Mouse (Mus musculus) forebrain, embryonic 14.5 days (tissue): Measurements from ENCODE around the gene Smpd3. TPM values are rescaled to one million over a fixed set of nuclear protein-coding genes. Genes with fewer than 3 reads are reported as not detected.
"Not testable (repeated sequence)": the region's sequence is repeated elsewhere in the genome, so short reads cannot be mapped to it uniquely, and the experiment has no call there.

Experiments
- ATAC-seq: fragments of 200-750 bp; cut with Nextera tagmentation; 2 replicates; pipeline ENCODE4 v1.8.0; 2017; ENCODE audit warnings: mild to moderate bottlenecking, moderate library complexity
- DNase-seq: peaks from one replicate; pipeline ENCODE4 v3.0.0-alpha.2; 2015; ENCODE audit warnings: low spot score
- H3K27ac ChIP-seq: fragments of 300-500 bp; sonication (generic); 2 replicates; pipeline ENCODE4 v1.5.1; 2014; ENCODE audit warnings: low read depth, mild to moderate bottlenecking, control low read depth, low read length, moderate library complexity
- H3K27me3 ChIP-seq: fragments of 300-500 bp; sonication (generic); replicated peaks from 2 replicates; pipeline ENCODE4 v1.6.1; 2014; ENCODE audit warnings: low read length, control low read depth, mixed read lengths; ENCODE audit not compliant: control insufficient read depth, insufficient read depth
- H3K36me3 ChIP-seq: fragments of 300-500 bp; sonication (generic); 2 replicates; pipeline ENCODE4 v1.6.1; 2014; ENCODE audit warnings: low read length, control low read depth; ENCODE audit not compliant: control insufficient read depth, insufficient read depth
- H3K4me1 ChIP-seq: fragments of 300-500 bp; sonication (generic); 2 replicates; pipeline ENCODE4 v1.6.1; 2014; ENCODE audit warnings: antibody characterized with exemption, low read length, control low read depth; ENCODE audit not compliant: control insufficient read depth, insufficient read depth
- H3K4me2 ChIP-seq: fragments of 300-500 bp; sonication (generic); 2 replicates; pipeline ENCODE4 v1.6.1; 2014; ENCODE audit warnings: mild to moderate bottlenecking, control low read depth, low read length
- H3K4me3 ChIP-seq: fragments of 300-500 bp; sonication (generic); 2 replicates; pipeline ENCODE4 v1.5.1; 2014; ENCODE audit warnings: low read depth, low read length, control low read depth
- H3K9ac ChIP-seq: fragments of 300-500 bp; sonication (generic); 2 replicates; pipeline ENCODE4 v1.6.1; 2014; ENCODE audit warnings: mild to moderate bottlenecking, low read length, control low read depth, moderate library complexity
- H3K9me3 ChIP-seq: fragments of 300-500 bp; sonication (generic); replicated peaks from 2 replicates; pipeline ENCODE4 v1.6.1; 2016; ENCODE audit warnings: low read length, control low read depth, mixed read lengths; ENCODE audit not compliant: control insufficient read depth
- WGBS: fragments of 180-500 bp; shearing (Covaris S2); extraction: QIAGEN DNeasy Blood & Tissue Kit; methylation state at CpG from one replicate; pipeline ENCODE4 v1.1.7; 2014; 5-methylcytosine and 5-hydroxymethylcytosine counted together
- polyA plus RNA-seq: library from polyadenylated mRNA; unstranded; fragments of >200 nt; fragmentation: Nextera tagmentation; extraction: Ambion mirVana; gene quantifications from 2 replicates; pipeline ENCODE4 v1.2.1, GENCODE M21; 2014

Smpd3 gene
- polyA plus RNA-seq, 1 experiment from 2014 or later, result 24.2 TPM

GRCm38 (mm10) chr8:106306711-106307248, 31.0 kb downstream of the Smpd3 start:
- H3K27me3 ChIP-seq, H3K9me3 ChIP-seq, H3K4me2 ChIP-seq, H3K27ac ChIP-seq, H3K4me3 ChIP-seq, H3K4me1 ChIP-seq, ATAC-seq, H3K36me3 ChIP-seq, DNase-seq, H3K9ac ChIP-seq: not testable (repeated sequence)
- WGBS, result 60% methylated on average over 2 of the region's 2 CpGs

GRCm38 (mm10) chr8:106306076-106306475, 31.7 kb downstream of the Smpd3 start:
- Histone ChIP-seq H3K9me3 (no peaks in the 10 kb centered on the region), H3K27me3 (no peaks in the 10 kb centered on the region), H3K9ac (no peak overlapping the region), H3K27ac (no peak overlapping the region), H3K4me2 (no peak overlapping the region), H3K4me1 (peaks cover 4% of the 10 kb centered on the region), H3K4me3 (no peak overlapping the region), H3K36me3 (no peaks in the 10 kb centered on the region)
- no peak for ATAC-seq
- WGBS, result 85% methylated on average over 1 of the region's 1 CpGs
- no peak for DNase-seq

- H3K4me1 ChIP-seq, result peaks cover 10% of the 10 kb centered on the region
- H3K27me3 ChIP-seq, result no peaks in the 10 kb centered on the region
- H3K27ac ChIP-seq, result no peak overlapping the region
- ATAC-seq (no peak), DNase-seq (no peak)
- whole genome bisulfite sequencing, result 95% methylated on average over 3 of the region's 3 CpGs
- H3K9ac ChIP-seq, result no peak overlapping the region
- no peaks in the 10 kb centered on the region for H3K36me3 ChIP-seq
- no peak overlapping the region for H3K4me3 ChIP-seq
- no peak overlapping the region for H3K4me2 ChIP-seq
- no peaks in the 10 kb centered on the region for H3K9me3 ChIP-seq
These were observed 32.5 kb downstream of the Smpd3 start for GRCm38 (mm10) chr8:106305301-106305700.

GRCm38 (mm10) chr8:106304321-106304720, 33.5 kb downstream of the Smpd3 start:
- Histone ChIP-seq H3K9me3 (no peaks in the 10 kb centered on the region), H3K27ac (no peak overlapping the region), H3K9ac (no peak overlapping the region), H3K27me3 (no peaks in the 10 kb centered on the region), H3K36me3 (no peaks in the 10 kb centered on the region), H3K4me2 (no peak overlapping the region), H3K4me1 (peaks cover 10% of the 10 kb centered on the region), H3K4me3 (no peak overlapping the region)
- WGBS, result 83% methylated on average over 6 of the region's 6 CpGs
- DNase-seq, result no peak
- ATAC-seq, result no peak

GRCm38 (mm10) chr8:106300739-106301715, 36.8 kb downstream of the Smpd3 start:
- ATAC-seq, result peak; percentile 71

GRCm38 (mm10) chr8:106299686-106300085, 38.1 kb downstream of the Smpd3 start:
- DNase-seq (no peak), ATAC-seq (no peak)
- no peak overlapping the region for H3K9ac ChIP-seq
- no peaks in the 10 kb centered on the region for H3K36me3 ChIP-seq
- H3K9me3 ChIP-seq, result no peaks in the 10 kb centered on the region
- H3K4me3 ChIP-seq, result no peak overlapping the region
- WGBS, result 91% methylated on average over 3 of the region's 3 CpGs
- no peak overlapping the region for H3K27ac ChIP-seq
- no peak overlapping the region for H3K4me2 ChIP-seq
- no peaks in the 10 kb centered on the region for H3K27me3 ChIP-seq
- H3K4me1 ChIP-seq, result peaks cover 10% of the 10 kb centered on the region

More at GRCm38 (mm10) chr8:106300739-106301715, 36.8 kb downstream of the Smpd3 start:
- Histone ChIP-seq H3K27ac (no peak overlapping the region; the same call in none of the 2 replicates), H3K4me2 (no peak overlapping the region), H3K4me1 (peaks cover 10% of the 10 kb centered on the region), H3K9me3 (no peaks in the 10 kb centered on the region), H3K36me3 (no peaks in the 10 kb centered on the region), H3K27me3 (no peaks in the 10 kb centered on the region), H3K9ac (no peak overlapping the region; the same call in 1 of the 2 replicates), H3K4me3 (no peak overlapping the region)
- WGBS, result 49% methylated on average over 9 of the region's 9 CpGs
- DNase-seq, result peak; percentile 75

- DNase-seq (no peak), ATAC-seq (no peak)
- Histone ChIP-seq H3K4me2 (no peak overlapping the region), H3K36me3 (no peaks in the 10 kb centered on the region), H3K9me3 (no peaks in the 10 kb centered on the region), H3K27ac (no peak overlapping the region), H3K27me3 (no peaks in the 10 kb centered on the region), H3K4me1 (peaks cover 10% of the 10 kb centered on the region), H3K4me3 (no peak overlapping the region), H3K9ac (no peak overlapping the region)
- WGBS, result 89% methylated on average over 1 of the region's 1 CpGs
These were observed 38.9 kb downstream of the Smpd3 start for GRCm38 (mm10) chr8:106298846-106299245.

- H3K36me3 ChIP-seq, result no peaks in the 10 kb centered on the region
- ATAC-seq (no peak), DNase-seq (no peak)
- H3K27me3 ChIP-seq, result no peaks in the 10 kb centered on the region
- peaks cover 10% of the 10 kb centered on the region for H3K4me1 ChIP-seq
- H3K4me3 ChIP-seq, result no peak overlapping the region
- no peak overlapping the region for H3K9ac ChIP-seq
- H3K27ac ChIP-seq, result no peak overlapping the region
- 81% methylated on average over 5 of the region's 5 CpGs for WGBS
- H3K9me3 ChIP-seq, result no peaks in the 10 kb centered on the region
- H3K4me2 ChIP-seq, result no peak overlapping the region
These were observed 39.5 kb downstream of the Smpd3 start for GRCm38 (mm10) chr8:106298261-106298660.
